Mouse (Mus musculus) midbrain, embryonic 10.5 days (tissue): ENCODE measurements around the gene Zc3h4. TPM values are rescaled to one million over a fixed set of nuclear protein-coding genes. Genes with fewer than 3 reads are reported as not detected.
A peak's percentile ranks its signal among the peaks of the same experiment; 100 is the strongest.

Experiments
- DNase-seq: peaks from one replicate; pipeline ENCODE4 v3.0.0-alpha.2; 2017; ENCODE audit warnings: low spot score
- H3K27ac ChIP-seq: fragments of 300-500 bp; sonication (generic); replicated peaks from 2 replicates; pipeline ENCODE4 v1.5.1; 2016; ENCODE audit warnings: mild to moderate bottlenecking
- H3K27me3 ChIP-seq: fragments of 300-500 bp; sonication (generic); 2 replicates; pipeline ENCODE4 v1.6.1; 2016; ENCODE audit warnings: low read depth, mild to moderate bottlenecking; ENCODE audit not compliant: poor library complexity, severe bottlenecking
- H3K36me3 ChIP-seq: fragments of 300-500 bp; sonication (generic); 2 replicates; pipeline ENCODE4 v1.6.1; 2016; ENCODE audit warnings: mild to moderate bottlenecking, moderate library complexity
- H3K4me1 ChIP-seq: fragments of 300-500 bp; sonication (generic); 2 replicates; pipeline ENCODE4 v1.6.1; 2016
- H3K4me3 ChIP-seq: fragments of 300-500 bp; sonication (generic); 2 replicates; pipeline ENCODE4 v1.5.1; 2016; ENCODE audit warnings: mild to moderate bottlenecking, moderate library complexity
- H3K9me3 ChIP-seq: fragments of 300-500 bp; sonication (generic); replicated peaks from 2 replicates; pipeline ENCODE4 v1.6.1; 2016; ENCODE audit warnings: mild to moderate bottlenecking
- WGBS: fragments of 180-500 bp; shearing (Covaris S2); methylation state at CpG from one replicate; pipeline ENCODE4 v1.1.7; 2016; 5-methylcytosine and 5-hydroxymethylcytosine counted together
- polyA plus RNA-seq: library from polyadenylated mRNA; unstranded; fragments of >200 nt; fragmentation: Nextera tagmentation; extraction: Ambion mirVana; gene quantifications from 2 replicates; pipeline ENCODE4 v1.2.1, GENCODE M21; 2016

Zc3h4 gene
- polyA plus RNA-seq, 1 experiment from 2014 or later = 17.6 TPM

DNA sequence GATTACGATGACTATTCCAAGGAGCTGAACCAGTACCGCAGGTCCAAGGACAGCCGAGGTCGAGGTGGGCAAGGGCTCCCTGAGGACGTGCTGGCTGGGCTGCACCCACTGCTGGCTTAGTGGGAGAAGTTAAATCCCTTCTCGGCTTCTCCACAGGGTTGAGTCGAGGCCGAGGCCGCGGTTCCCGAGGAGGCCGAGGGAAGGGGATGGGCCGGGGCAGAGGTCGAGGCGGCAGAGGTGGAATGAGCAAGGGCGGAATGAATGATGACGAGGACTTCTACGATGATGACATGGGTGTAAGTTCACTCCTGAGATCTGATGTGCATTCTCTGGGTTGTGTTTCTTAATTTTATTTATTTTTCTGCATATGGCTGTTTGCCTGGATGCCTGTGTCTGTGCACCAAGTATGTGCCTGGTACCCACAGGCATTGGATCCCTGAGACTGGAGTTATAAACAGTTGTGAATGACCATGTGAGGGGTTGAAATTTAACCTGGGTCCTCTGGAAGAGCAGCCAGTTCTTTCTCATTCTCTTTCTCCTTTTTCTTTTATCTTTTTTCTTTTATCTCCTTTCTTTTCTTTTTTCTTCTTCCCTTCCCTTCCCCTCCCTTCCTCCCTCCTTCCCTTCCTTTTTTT lies 21.6 kb downstream of the Zc3h4 start:
- Histone ChIP-seq H3K36me3 (peaks cover 100% of the 10 kb centered on the region), H3K4me3 (no peak overlapping the region), H3K27ac (no peak overlapping the region), H3K4me1 (no peaks in the 10 kb centered on the region), H3K9me3 (no peaks in the 10 kb centered on the region), H3K27me3 (no peaks in the 10 kb centered on the region)
- 94% methylated on average over 18 of the region's 18 CpGs for WGBS
- no peak for DNase-seq

DNA sequence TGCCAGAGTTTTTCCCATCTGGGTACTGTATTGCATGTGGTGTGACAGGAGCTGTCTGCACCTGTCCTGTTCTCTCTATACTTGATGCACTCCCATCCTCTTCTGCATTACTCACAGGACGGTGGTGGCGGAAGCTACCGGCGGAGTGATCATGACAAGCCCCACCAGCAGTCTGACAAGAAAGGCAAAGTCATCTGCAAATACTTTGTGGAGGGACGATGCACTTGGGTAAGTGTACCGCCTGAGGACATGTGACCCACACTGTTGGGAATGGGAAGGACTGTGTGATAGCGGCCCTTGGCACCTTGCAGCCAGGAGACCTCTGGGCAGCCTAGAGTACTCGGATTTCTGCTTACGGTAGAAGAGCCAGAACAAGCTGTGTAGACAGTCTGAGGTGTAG lies 23.0 kb downstream of the Zc3h4 start:
- Histone ChIP-seq H3K27ac (no peak overlapping the region), H3K4me1 (no peaks in the 10 kb centered on the region), H3K27me3 (no peaks in the 10 kb centered on the region), H3K36me3 (peaks cover 100% of the 10 kb centered on the region), H3K9me3 (no peaks in the 10 kb centered on the region), H3K4me3 (no peak overlapping the region)
- WGBS = 93% methylated on average over 9 of the region's 9 CpGs
- DNase-seq = no peak

DNA sequence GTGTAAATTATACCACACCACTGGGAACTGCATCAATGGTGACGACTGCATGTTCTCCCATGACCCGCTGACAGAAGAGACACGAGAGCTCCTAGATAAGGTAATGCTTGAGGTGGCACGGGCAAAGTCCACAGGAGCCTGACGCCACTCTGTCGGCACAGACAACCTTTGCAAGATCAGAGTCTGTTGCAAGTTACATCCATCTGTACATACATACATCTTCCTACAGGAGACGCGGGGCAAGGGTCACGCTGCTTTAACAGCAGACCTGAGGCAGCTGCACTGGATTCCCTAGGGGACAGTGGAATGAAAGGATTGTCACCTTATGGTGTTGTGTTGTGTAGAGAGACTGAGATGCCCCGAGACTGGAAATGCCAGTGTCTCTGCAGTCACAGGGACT lies 25.0 kb downstream of the Zc3h4 start:
- Histone ChIP-seq H3K9me3 (no peaks in the 10 kb centered on the region), H3K4me3 (no peak overlapping the region), H3K36me3 (peaks cover 100% of the 10 kb centered on the region), H3K27me3 (no peaks in the 10 kb centered on the region), H3K27ac (no peak overlapping the region), H3K4me1 (no peaks in the 10 kb centered on the region)
- WGBS = 93% methylated on average over 10 of the region's 10 CpGs
- no peak for DNase-seq

DNA sequence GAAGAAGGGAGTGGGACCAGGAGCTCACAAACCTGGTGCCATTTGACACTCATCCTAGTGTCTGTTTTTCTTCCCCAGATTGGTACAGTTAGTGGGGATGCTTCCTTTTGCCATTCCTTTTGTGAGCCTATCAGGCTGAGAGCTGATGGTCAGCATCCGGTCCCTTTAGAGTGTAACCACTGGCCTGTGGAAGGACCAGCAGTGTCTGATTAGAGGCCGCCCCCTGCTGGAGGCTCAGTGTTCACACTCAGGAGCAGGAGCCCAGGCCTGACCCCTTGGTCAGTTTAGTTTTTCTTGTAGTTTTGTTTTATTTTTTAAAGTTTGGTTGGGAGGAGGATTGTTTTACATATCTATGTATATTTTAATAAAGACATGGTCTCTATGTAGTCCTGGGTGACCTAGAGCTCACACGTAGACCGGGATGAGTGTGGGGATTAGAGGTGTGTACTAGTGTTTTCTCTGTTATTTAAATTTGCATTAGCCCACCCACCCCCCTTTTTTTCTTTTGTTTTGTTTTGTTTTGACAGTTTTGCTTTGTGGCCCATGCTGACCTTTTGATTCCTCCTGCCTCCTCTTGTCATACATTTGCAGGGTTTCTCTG lies 25.5 kb downstream of the Zc3h4 start:
- DNase-seq = peak; percentile 70
- WGBS = 66% methylated on average over 4 of the region's 4 CpGs
- no peaks in the 10 kb centered on the region for H3K4me1 ChIP-seq
- no peak overlapping the region for H3K27ac ChIP-seq
- no peak overlapping the region for H3K4me3 ChIP-seq
- peaks cover 100% of the 10 kb centered on the region for H3K36me3 ChIP-seq
- H3K27me3 ChIP-seq = no peaks in the 10 kb centered on the region
- H3K9me3 ChIP-seq = no peaks in the 10 kb centered on the region

DNA sequence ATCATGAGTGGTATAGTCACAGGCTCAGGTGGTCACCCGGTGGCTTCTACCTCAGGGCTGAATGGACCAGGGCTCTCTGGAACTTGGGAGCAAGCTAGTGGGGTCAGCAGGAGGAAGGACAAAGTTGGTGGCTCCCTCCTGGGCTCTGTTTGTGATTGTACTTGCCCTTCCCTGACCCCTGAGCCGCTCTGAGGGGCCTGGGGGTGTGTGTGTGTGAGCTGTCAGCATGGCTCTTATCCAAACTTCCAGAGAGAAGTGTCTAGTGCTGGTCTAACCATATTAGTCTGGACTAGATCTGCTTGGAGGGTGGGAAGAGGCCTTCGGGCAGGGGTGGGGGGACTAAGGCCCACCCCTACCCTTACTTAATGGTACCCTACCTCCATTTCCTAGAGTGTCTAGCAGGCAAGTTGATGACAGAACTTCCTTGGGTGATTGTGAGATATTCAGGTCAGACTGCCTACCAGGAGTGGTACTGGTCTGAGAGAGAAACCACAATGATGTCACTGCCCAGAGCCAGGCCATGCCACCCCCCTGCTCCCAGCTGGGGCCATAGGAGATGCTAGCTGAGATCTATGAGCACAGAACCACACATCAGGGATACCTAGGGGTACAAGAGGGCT lies 32.8 kb downstream of the Zc3h4 start:
- no peak for DNase-seq
- 85% methylated on average over 3 of the region's 3 CpGs for WGBS
- Histone ChIP-seq H3K36me3 (peaks cover 87% of the 10 kb centered on the region), H3K27me3 (no peaks in the 10 kb centered on the region), H3K27ac (no peak overlapping the region), H3K4me3 (no peak overlapping the region), H3K4me1 (no peaks in the 10 kb centered on the region), H3K9me3 (no peaks in the 10 kb centered on the region)

DNA sequence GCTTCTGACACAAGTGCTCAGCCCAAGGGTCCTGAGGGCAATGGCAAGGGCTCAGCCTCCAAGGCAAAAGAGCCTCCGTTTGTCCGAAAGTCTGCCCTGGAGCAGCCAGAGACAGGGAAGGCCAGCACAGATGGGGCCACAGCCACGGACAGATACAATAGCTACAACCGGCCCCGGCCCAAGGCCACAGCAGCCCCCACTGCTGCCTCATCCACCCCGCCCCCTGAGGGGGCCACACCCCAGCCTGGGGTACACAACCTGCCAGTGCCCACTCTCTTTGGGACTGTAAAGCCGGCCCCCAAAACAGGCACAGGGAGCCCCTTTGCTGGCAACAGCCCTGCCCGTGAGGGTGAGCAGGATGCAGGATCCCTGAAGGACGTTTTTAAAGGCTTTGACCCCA lies 34.4 kb downstream of the Zc3h4 start:
- H3K9me3 ChIP-seq = no peaks in the 10 kb centered on the region
- WGBS = 92% methylated on average over 9 of the region's 9 CpGs
- DNase-seq = no peak

DNA sequence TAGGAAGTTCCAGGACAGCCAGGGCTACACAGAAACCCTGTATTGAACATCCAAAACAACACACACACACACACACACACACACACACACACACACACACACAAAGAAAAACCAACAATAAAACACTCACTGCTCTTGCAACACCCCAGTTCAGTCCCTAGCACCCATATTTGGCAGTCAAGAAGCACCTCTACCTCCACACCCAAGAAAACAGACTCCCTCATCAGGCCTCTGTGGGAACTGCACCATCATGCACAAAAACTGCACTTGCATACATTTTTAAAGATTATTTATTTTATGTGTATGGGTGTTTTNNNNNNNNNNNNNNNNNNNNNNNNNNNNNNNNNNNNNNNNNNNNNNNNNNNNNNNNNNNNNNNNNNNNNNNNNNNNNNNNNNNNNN lies 40.5 kb downstream of the Zc3h4 start:
- H3K4me1 ChIP-seq = no peaks in the 10 kb centered on the region
- H3K27ac ChIP-seq = no peak overlapping the region
- DNase-seq = no peak
- H3K9me3 ChIP-seq = no peaks in the 10 kb centered on the region
- peaks cover 9% of the 10 kb centered on the region for H3K36me3 ChIP-seq
- no peak overlapping the region for H3K4me3 ChIP-seq
- no peaks in the 10 kb centered on the region for H3K27me3 ChIP-seq

More for the DNA sequence above, 34.4 kb downstream of the Zc3h4 start:
- no peaks in the 10 kb centered on the region for H3K27me3 ChIP-seq
- no peak overlapping the region for H3K27ac ChIP-seq
- no peaks in the 10 kb centered on the region for H3K4me1 ChIP-seq
- no peak overlapping the region for H3K4me3 ChIP-seq
- peaks cover 71% of the 10 kb centered on the region for H3K36me3 ChIP-seq

DNA sequence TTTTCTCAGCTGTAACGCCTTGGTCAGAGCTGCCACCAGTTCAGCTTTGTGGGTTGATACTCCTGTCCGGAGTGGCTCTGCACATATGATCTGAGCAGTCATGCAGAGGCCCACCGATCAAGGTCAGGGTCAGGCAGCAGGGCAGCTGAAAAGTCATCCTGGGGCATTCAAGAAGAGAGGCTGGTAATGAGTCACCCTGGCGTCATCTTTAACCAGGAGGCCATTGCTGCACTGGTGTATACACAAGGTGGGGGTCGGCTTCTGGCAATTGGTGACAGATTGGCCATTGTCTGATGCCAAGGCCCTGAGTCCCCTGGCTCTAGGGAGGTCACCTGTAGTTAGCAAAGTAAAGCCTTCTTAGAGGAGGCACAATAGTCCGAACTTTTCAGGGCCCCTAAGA lies 50.9 kb downstream of the Zc3h4 start:
- WGBS = 86% methylated on average over 6 of the region's 6 CpGs
- Histone ChIP-seq H3K36me3 (peaks cover 23% of the 10 kb centered on the region), H3K9me3 (no peaks in the 10 kb centered on the region), H3K27me3 (0 out of 2 replicates have a peak, but pooled peaks cover 7% of the 10 kb centered on the region), H3K27ac (no peak overlapping the region), H3K4me1 (peaks cover 19% of the 10 kb centered on the region), H3K4me3 (no peak overlapping the region)
- no peak for DNase-seq

DNA sequence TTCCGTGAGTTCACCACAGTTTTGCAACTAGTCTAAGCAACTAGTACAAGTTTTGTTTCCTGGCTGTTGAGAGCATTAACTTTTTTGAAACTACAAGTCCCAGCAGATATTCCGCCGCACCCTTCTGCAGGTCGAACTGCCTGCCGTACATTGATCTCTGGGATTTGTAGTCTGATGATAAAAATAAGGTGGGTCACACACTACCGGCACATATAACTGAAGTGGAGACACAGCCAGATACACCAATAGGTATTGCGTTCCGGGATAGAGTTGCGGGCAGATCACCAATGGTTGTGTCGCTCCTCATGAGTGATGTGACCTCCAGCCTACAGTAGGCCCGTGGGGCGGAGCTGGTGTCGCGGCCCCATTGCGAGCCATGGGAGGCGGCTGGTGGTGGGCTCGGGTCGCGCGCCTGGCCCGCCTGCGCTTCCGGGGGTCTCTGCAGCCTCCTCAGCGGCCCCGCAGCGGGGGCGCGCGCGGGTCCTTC lies 51.9 kb downstream of the Zc3h4 start, which contains the start of gene Tmem160:
TSS of gene Tmem160 (plus strand) at position 193 of the 487 bp plus-strand sequence.
- H3K27ac ChIP-seq = peak within 1 kb of the TSS; percentile 81
- H3K36me3 ChIP-seq = peaks cover 25% of the 10 kb centered on the region
- H3K4me3 ChIP-seq = peak within 1 kb of the TSS; percentile 73
- 1% methylated on average over 30 of the region's 30 CpGs for WGBS
- H3K4me1 ChIP-seq = peaks cover 19% of the 10 kb centered on the region
- DNase-seq = peak; percentile 85
- H3K9me3 ChIP-seq = no peaks in the 10 kb centered on the region
- 0 out of 2 replicates have a peak, but pooled peaks cover 7% of the 10 kb centered on the region for H3K27me3 ChIP-seq

DNA sequence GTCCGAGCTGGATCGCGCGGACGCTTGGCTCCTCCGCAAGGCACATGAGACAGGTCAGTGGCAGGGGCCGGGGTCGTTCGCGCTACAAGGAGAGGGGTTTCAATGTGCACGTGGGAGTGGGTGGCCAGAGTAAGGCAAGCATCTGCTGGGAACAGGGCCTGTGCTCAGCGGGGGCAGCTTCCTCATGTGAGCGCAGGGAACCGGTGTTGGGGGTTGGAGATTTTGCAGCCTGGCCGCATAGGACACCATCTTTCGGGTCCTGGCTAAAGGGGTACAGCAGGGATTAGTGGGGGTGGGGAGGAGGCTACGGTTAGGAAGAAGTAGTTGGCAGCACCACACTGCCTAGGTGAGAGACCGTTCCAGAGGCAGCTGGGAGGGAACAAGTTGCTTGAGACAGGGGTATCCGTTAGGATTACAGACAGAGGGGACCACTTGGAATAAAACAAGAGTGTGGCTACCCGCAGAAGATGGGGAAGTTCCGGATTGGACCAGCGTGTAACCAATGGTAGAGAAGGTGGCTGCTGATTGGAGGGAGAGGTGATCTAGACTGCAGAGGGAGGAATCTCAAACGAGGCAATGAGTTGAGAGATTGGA lies 52.5 kb downstream of the Zc3h4 start:
- DNase-seq = peak; percentile 67
- Histone ChIP-seq H3K27me3 (0 out of 2 replicates have a peak, but pooled peaks cover 7% of the 10 kb centered on the region), H3K9me3 (no peaks in the 10 kb centered on the region), H3K4me1 (peaks cover 19% of the 10 kb centered on the region), H3K27ac (peak overlapping the region; percentile 81), H3K36me3 (peaks cover 25% of the 10 kb centered on the region), H3K4me3 (peak overlapping the region; percentile 73)
- WGBS = under 1% methylated on average over 23 of the region's 23 CpGs

DNA sequence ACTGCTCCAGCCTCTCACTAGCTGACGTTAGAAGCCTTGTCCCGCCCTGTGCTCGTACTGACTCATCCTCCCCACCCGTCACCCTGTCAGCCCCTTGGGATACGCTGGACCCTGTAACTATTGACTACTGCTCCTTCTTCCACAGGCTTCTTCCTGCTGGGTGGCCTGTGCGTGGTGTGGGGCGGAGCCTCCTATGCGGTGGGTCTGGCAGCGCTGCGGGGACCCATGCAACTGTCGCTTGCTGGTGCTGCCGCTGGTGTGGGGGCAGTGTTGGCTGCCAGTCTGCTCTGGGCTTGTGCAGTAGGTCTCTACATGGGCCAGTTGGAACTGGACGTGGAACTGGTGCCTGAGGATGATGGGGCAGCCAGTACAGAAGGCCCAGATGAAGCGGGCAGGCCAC lies 54.3 kb downstream of the Zc3h4 start:
- Histone ChIP-seq H3K36me3 (peaks cover 25% of the 10 kb centered on the region), H3K27ac (no peak overlapping the region), H3K4me3 (no peak overlapping the region), H3K4me1 (peaks cover 19% of the 10 kb centered on the region), H3K27me3 (0 out of 2 replicates have a peak, but pooled peaks cover 7% of the 10 kb centered on the region), H3K9me3 (peaks cover 9% of the 10 kb centered on the region; the same call in 1 of the 2 replicates)
- WGBS = 94% methylated on average over 14 of the region's 14 CpGs
- no peak for DNase-seq

DNA sequence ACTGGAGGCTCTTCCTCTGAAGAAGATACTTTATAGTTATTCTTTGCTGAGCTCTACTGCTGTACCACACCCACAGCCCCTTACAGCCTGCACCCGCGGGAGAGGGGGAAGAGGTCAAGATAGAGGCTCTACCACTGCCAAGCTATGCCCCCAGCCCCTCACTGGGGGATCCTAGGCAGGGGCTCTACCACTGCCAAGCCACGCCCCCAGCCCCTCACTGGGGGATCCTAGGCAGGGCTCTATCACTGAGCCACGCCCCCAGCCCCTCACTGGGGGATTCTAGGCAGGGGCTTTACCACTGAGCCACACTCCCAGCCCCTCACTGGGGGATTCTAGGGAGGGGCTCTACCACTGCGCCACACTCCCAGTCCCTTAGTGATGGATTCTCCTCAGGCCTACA lies 55.6 kb downstream of the Zc3h4 start:
- Histone ChIP-seq H3K36me3 (peaks cover 25% of the 10 kb centered on the region), H3K4me1 (peaks cover 19% of the 10 kb centered on the region), H3K27me3 (peaks cover 17% of the 10 kb centered on the region), H3K4me3 (no peak overlapping the region), H3K9me3 (peaks cover 9% of the 10 kb centered on the region; the same call in 1 of the 2 replicates), H3K27ac (no peak overlapping the region)
- DNase-seq = no peak
- 83% methylated on average over 5 of the region's 5 CpGs for WGBS
